Mouse (Mus musculus) hindbrain, postnatal 0 days (tissue): ENCODE data around the gene Ptger2. TPM values are rescaled to one million over a fixed set of nuclear protein-coding genes. Genes with fewer than 3 reads are reported as not detected.

Experiments used
- ATAC-seq: fragments of 200-750 bp; cut with Nextera tagmentation; 2 replicates; pipeline ENCODE4 v1.8.0; 2017; ENCODE audit warnings: mild to moderate bottlenecking, moderate TSS enrichment, moderate library complexity
- DNase-seq: peaks from one replicate; pipeline ENCODE4 v3.0.0-alpha.2; 2015; ENCODE audit warnings: low spot score
- H3K27ac ChIP-seq: fragments of 300-500 bp; sonication (generic); 2 replicates; pipeline ENCODE4 v1.5.1; 2014; ENCODE audit warnings: mild to moderate bottlenecking
- H3K27me3 ChIP-seq: fragments of 300-500 bp; sonication (generic); 2 replicates; pipeline ENCODE4 v1.6.1; 2014; ENCODE audit warnings: low read length, mixed read lengths; ENCODE audit not compliant: insufficient read depth
- H3K36me3 ChIP-seq: fragments of 300-500 bp; sonication (generic); 2 replicates; pipeline ENCODE4 v1.6.1; 2014; ENCODE audit warnings: low read length, mixed read lengths; ENCODE audit not compliant: insufficient read depth
- H3K4me1 ChIP-seq: fragments of 300-500 bp; sonication (generic); 2 replicates; pipeline ENCODE4 v1.6.1; 2014; ENCODE audit warnings: antibody characterized with exemption, low read length, mixed read lengths; ENCODE audit not compliant: insufficient read depth
- H3K4me2 ChIP-seq: fragments of 300-500 bp; sonication (generic); 2 replicates; pipeline ENCODE4 v1.6.1; 2014; ENCODE audit warnings: low read depth, mild to moderate bottlenecking, low read length, moderate library complexity, mixed read lengths
- H3K4me3 ChIP-seq: fragments of 300-500 bp; sonication (generic); 2 replicates; pipeline ENCODE4 v1.5.1; 2014; ENCODE audit warnings: low read length
- H3K9ac ChIP-seq: fragments of 300-500 bp; sonication (generic); replicated peaks from 2 replicates; pipeline ENCODE4 v1.6.1; 2014; ENCODE audit warnings: mild to moderate bottlenecking, low read length, moderate library complexity, mixed read lengths
- H3K9me3 ChIP-seq: fragments of 300-500 bp; sonication (generic); 2 replicates; pipeline ENCODE4 v1.6.1; 2016; ENCODE audit warnings: low read length, mixed read lengths
- CTCF ChIP-seq: IDR thresholded peaks from 2 replicates; pipeline ENCODE4 v1.5.1; 2016; ENCODE audit warnings: antibody characterized with exemption, control low read depth, low read depth
- whole genome bisulfite sequencing: fragments of 180-500 bp; shearing (Covaris S2); extraction: QIAGEN DNeasy Blood & Tissue Kit; methylation state at CpG from one replicate; pipeline ENCODE4 v1.1.7; 2014; 5-methylcytosine and 5-hydroxymethylcytosine counted together
- microRNA counts: library from miRNA; unstranded; fragments of <30 nt; microRNA quantifications from one replicate; lab custom pipeline; 2015
- microRNA-seq, 2 experiments: library from miRNA; unstranded; fragments of <30 nt; microRNA quantifications; one replicate each; pipeline ENCODE4; 2016
- polyA plus RNA-seq: library from polyadenylated mRNA; unstranded; fragments of >200 nt; fragmentation: Nextera tagmentation; extraction: Ambion mirVana; gene quantifications from 2 replicates; pipeline ENCODE4 v1.2.1, GENCODE M21; 2015
- total RNA-seq: library from RNA; depleted of rRNA; stranded (reverse); fragments of >200 nt; gene quantifications from 2 replicates; pipeline ENCODE4 v1.2.3, GENCODE M21; 2014; rRNA removed

Ptger2 gene
- total and polyA plus RNA-seq, 2 experiments from 2014 or later: 0.68 to 1.0 TPM

DNA sequence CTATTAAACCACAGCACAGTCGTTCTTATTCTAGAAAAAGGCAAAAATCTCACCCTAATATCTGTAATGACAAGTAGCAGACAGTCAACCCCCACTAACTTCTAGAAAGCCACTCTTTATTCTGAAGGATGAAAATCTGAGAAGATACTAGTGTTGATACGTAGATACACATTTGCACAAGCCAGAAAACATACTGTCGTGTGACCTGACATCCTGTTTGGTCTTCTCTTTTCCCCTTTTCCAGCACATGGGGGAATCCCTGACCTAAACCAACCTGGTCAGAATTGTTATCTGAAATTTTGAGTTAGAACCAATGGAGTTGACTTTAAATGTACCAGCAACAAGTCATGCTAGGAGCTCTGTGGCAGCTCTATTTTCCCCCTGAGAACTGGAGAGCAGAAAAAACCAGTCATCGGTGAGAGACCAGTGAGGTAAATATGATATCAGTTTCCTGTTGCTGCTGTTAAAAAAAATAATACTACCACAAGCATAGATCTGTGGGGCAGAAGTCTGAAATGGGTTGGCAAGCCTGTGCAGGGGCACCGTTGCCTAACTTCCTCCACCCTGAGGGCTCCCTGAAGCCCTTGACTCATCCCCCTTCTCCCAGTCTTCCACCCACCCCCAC, 53.0 kb downstream of the Ptger2 start:
- WGBS: 93% methylated on average over 5 of the region's 5 CpGs
- no peak for DNase-seq
- H3K9me3 ChIP-seq: no peaks in the 10 kb centered on the region
- no peak overlapping the region for H3K4me3 ChIP-seq
- H3K9ac ChIP-seq: no peak overlapping the region
- no peak for ATAC-seq
- TF ChIP-seq CTCF: no peak
- H3K36me3 ChIP-seq: no peaks in the 10 kb centered on the region
- H3K27ac ChIP-seq: no peak overlapping the region
- no peaks in the 10 kb centered on the region for H3K4me1 ChIP-seq
- no peaks in the 10 kb centered on the region for H3K27me3 ChIP-seq
- H3K4me2 ChIP-seq: no peak overlapping the region

DNA sequence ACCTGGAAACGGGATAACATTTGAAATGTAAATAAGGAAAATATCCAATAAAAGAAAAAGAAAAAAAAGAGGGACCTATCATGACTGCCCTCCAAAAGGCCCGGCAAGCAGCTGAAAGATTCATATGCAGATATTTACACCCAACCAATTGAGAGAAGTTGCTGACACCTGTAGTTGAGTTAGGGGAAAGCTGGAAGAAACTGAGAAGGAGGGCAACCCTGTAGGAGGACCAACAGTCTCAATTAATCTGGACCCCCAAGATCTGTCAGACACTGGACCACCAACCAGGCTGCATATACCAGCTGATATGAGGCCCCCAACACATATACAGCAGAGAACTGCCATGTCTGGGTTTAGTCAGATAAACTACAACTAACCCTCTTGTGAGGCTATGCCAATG, 60.1 kb downstream of the Ptger2 start:
- 92% methylated on average over 2 of the region's 2 CpGs for WGBS
- ATAC-seq: no peak
- H3K4me3 ChIP-seq: no peak overlapping the region

DNA sequence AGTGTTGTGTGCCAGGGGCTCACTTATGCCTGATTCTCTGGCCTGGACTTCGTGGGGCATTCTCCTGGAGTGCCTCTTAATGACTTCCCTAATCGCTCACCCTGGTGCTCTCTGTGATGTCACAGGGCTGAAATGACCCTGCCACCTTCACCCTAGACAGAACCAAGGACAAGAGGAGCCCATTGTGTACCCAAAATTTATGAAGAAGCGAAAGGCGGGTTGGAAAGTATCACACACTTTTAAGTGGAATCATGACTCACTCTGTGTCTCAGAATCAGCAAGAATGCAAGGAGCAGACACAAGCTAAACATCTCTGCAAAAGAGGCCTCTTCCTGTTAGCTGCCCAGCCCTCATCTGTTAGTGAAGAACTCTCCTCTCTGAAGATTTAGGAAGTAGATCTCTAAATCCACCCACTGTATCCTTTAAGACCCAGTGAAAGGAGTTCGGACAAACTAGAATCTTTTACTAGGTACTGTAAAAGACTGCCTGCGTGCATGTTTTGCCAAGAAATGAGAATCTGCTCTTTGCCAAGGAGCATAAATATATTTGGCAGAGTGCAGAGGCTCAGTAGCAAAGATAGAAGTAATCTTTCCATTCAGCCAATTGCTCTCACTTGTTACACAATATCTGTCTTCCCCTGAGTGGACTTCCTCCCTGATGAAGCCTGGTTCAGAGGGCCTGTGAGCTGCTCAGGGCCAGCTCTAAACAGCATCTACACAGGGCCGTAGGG, 61.9 kb downstream of the Ptger2 start:
- Histone ChIP-seq H3K4me1 (no peaks in the 10 kb centered on the region), H3K9ac (no peak overlapping the region), H3K27me3 (no peaks in the 10 kb centered on the region), H3K36me3 (no peaks in the 10 kb centered on the region), H3K9me3 (no peaks in the 10 kb centered on the region), H3K27ac (no peak overlapping the region), H3K4me2 (no peak overlapping the region), H3K4me3 (no peak overlapping the region)
- no peak for DNase-seq
- TF ChIP-seq CTCF: no peak
- 79% methylated on average over 7 of the region's 7 CpGs for WGBS
- ATAC-seq: no peak

More for the DNA sequence above, 60.1 kb downstream of the Ptger2 start:
- H3K9ac ChIP-seq: no peak overlapping the region
- no peak for TF ChIP-seq CTCF
- H3K36me3 ChIP-seq: no peaks in the 10 kb centered on the region
- no peaks in the 10 kb centered on the region for H3K9me3 ChIP-seq
- no peak for DNase-seq
- no peaks in the 10 kb centered on the region for H3K4me1 ChIP-seq
- no peak overlapping the region for H3K27ac ChIP-seq
- H3K27me3 ChIP-seq: no peaks in the 10 kb centered on the region
- H3K4me2 ChIP-seq: no peak overlapping the region

DNA sequence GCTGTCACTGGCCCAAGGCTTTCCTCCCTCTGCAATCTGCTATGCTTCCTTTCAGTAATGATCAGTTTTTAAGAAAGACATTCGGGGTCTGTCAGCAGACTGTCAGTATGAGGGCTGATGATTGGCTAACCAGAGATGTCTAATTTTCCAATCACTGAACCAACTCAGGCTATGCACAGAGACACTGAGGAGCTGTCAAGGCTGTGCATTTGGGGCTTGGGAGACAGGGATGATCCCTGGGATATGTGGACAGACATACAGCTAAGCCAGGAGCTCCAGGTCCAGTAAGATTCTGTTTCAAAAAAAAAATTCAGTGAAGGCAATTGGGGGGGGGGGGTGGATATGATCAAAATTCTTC, 62.4 kb downstream of the Ptger2 start:
- 78% methylated on average over 1 of the region's 1 CpGs for WGBS
- no peak for DNase-seq
- Histone ChIP-seq H3K4me3 (no peak overlapping the region), H3K9me3 (no peaks in the 10 kb centered on the region), H3K4me1 (no peaks in the 10 kb centered on the region), H3K27ac (no peak overlapping the region), H3K36me3 (no peaks in the 10 kb centered on the region), H3K4me2 (no peak overlapping the region), H3K9ac (no peak overlapping the region), H3K27me3 (no peaks in the 10 kb centered on the region)
- no peak for ATAC-seq
- TF ChIP-seq CTCF: no peak

DNA sequence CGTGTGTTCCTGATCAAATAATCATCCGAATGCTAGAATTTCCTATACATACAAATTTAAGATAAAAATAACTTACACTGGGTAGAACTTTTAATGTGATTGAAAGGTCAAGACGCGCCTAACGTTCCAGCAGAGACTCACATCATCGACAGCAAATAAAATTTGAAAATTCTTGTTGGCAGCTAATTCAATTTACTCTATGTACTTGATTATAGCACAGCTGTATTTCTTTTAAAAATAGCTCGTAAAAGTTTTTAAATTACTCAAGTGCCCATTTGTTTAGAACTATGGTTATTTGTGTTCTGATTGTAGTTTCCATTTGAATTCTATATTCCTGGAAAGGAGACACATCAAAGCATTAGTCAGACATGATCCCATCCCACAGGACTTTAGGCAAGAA, 63.1 kb downstream of the Ptger2 start:
- Histone ChIP-seq H3K36me3 (no peaks in the 10 kb centered on the region), H3K4me2 (no peak overlapping the region), H3K9ac (no peak overlapping the region), H3K27ac (no peak overlapping the region), H3K4me3 (no peak overlapping the region), H3K4me1 (no peaks in the 10 kb centered on the region), H3K27me3 (no peaks in the 10 kb centered on the region), H3K9me3 (no peaks in the 10 kb centered on the region)
- ATAC-seq: no peak
- TF ChIP-seq CTCF: no peak
- 89% methylated on average over 7 of the region's 7 CpGs for WGBS
- DNase-seq: no peak

MicroRNAs within 50 kb of the gene (microRNA counts, 519-probe panel; counts per million panel counts)
- not detected for microRNA mmu-miR-327 (lab: Ali Mortazavi, UCI)

Small RNA genes lying within 50 kb of the gene (microRNA-seq; reads per million reads assigned to microRNA genes)
- 0 reads per million in 2 experiments for gene Mir327

Other genes starting within 250 kb of the Ptger2 start
- not detected in 2 replicates for gene Gm8267, start 237.9 kb upstream of the Ptger2 start, total RNA-seq
- gene Gm8267, start 237.9 kb upstream of the Ptger2 start, polyA plus RNA-seq: not detected in 2 replicates
- 1.0 and 1.7 TPM in 2 replicates for gene Ptgdr, start 128.8 kb upstream of the Ptger2 start, total RNA-seq
- 0.59 and 0.86 TPM in 2 replicates for gene Ptgdr, start 128.8 kb upstream of the Ptger2 start, polyA plus RNA-seq
- gene Gpr137c, start 231.5 kb downstream of the Ptger2 start, total RNA-seq: 61.4 and 72.2 TPM in 2 replicates
- 14.1 and 15.7 TPM in 2 replicates for gene Gpr137c, start 231.5 kb downstream of the Ptger2 start, polyA plus RNA-seq
- gene Txndc16, start 232.1 kb downstream of the Ptger2 start, total RNA-seq: 40.9 and 54.2 TPM in 2 replicates
- 33.6 and 33.7 TPM in 2 replicates for gene Txndc16, start 232.1 kb downstream of the Ptger2 start, polyA plus RNA-seq